Mouse (Mus musculus): ENCODE measurements around the gene Top2a.

- TF ChIP-seq CTCF (IDR thresholded peaks at IDR 0.05; ENCODE audit: control insufficient read depth, insufficient read depth, low read length) (no peak), POLR2A (IDR thresholded peaks at IDR 0.05; ENCODE audit: borderline replicate concordance, control insufficient read depth, low read depth, low read length) (no peak)
These were observed 45.4 kb downstream of the Top2a start for GRCm38 (mm10) chr11:98978526-98979148.

Measured in bone marrow, adult 2 months (tissue).